Mouse (Mus musculus) stomach, embryonic 16.5 days (tissue): ENCODE results near the gene Txlnb. TPM values are rescaled to one million over a fixed set of nuclear protein-coding genes. Genes with fewer than 3 reads are reported as not detected.

ENCODE experiments used
- polyA plus RNA-seq: library from polyadenylated mRNA; unstranded; fragments of >200 nt; fragmentation: Nextera tagmentation; extraction: Ambion mirVana; gene quantifications from 2 replicates; pipeline ENCODE4 v1.2.1, GENCODE M21; 2015

The Txlnb gene
- polyA plus RNA-seq, 1 experiment from 2014 or later = 2.5 TPM

Other genes starting within 250 kb of the Txlnb start
- gene Cited2, start 73.0 kb upstream of the Txlnb start, polyA plus RNA-seq = 19.1 and 20.7 TPM in 2 replicates
- 4.6 and 4.7 TPM in 2 replicates for gene Heca, start 151.8 kb downstream of the Txlnb start, polyA plus RNA-seq
- 154 and 192 TPM in 2 replicates for gene Abracl, start 227.1 kb downstream of the Txlnb start, polyA plus RNA-seq